In the genomic region with DNA sequence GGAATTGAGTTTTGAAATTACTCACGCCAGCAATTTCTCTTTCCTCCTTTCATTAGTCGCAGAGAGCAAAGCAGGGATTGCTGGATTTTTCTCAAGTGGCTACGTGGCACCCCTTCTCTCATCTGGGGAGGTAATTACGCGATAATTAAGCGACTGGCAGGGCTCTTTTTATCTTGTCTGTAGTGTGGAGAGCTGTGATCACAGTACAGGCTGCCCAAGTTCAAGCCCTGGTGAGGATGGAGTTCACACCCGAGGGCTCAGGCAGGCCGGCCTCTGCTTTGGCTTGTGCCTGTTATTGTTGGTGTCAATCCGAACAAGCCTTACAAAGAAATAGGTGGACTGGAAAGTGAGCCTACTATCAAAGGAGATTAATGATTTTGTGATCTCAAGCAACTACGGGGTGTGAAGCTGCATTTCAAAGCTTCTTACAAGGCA, we compare ENCODE assay signal across 9 mouse cellular contexts. TPM values are rescaled to one million over a fixed set of nuclear protein-coding genes. Genes with fewer than 3 reads are reported as not detected.
DNase-seq lines count a peak whose midpoint lies in the region; ATAC-seq and TF ChIP-seq lines count a peak whose summit lies in the region.
"Had no signal": no experiment of that assay in that cellular context is flagged by ENCODE, and none has a peak within 500 bp of the region (broad histone marks: within the 10 kb centered on the region; RNA-seq: fewer than 3 reads in every experiment).

No protein-coding gene starts in this region.

- H3K4me3 ChIP-seq in E14TG2a.4 (replicated peaks; ENCODE audit: low read length) = peak overlapping the region; percentile 76; the same call in 1 of the 2 replicates
- H3K4me3 ChIP-seq in heart, embryonic 13.5 days = peak overlapping the region; percentile 43
- H3K4me3 ChIP-seq in liver, postnatal 0 days (ENCODE audit: low read depth, low read length) = peak overlapping the region; percentile 46

- no peak for TF ChIP-seq CTCF in E14TG2a.4 (conservative IDR thresholded peaks at IDR 0.05; ENCODE audit: low read length)
- no peak for TF ChIP-seq CTCF in liver, postnatal 0 days (IDR thresholded peaks at IDR 0.05; ENCODE audit: low read depth)

- no peak overlapping the region for H3K9ac ChIP-seq in heart, embryonic 13.5 days
- H3K9ac ChIP-seq in liver, postnatal 0 days (replicated peaks) = no peak overlapping the region

- intact Hi-C loops in heart, postnatal 25 days (cut with DNase I) = no loop called here

- peak overlapping the region; percentile 64 for H3K4me2 ChIP-seq in heart, embryonic 13.5 days
- H3K4me2 ChIP-seq in liver, postnatal 0 days (ENCODE audit: low read depth, low read length) = peak overlapping the region; percentile 70

- 3% methylated on average over 10 of the region's 10 CpGs for WGBS in heart, embryonic 13.5 days
- WGBS in liver, postnatal 0 days (ENCODE audit: insufficient replicate concordance) = 4% methylated on average over 10 of the region's 10 CpGs

- H3K27me3 ChIP-seq in E14TG2a.4 (ENCODE audit: insufficient read depth, low read length) = peaks cover 90% of the 10 kb centered on the region
- peaks cover 92% of the 10 kb centered on the region for H3K27me3 ChIP-seq in heart, embryonic 13.5 days (replicated peaks)
- peaks cover 83% of the 10 kb centered on the region for H3K27me3 ChIP-seq in liver, postnatal 0 days (ENCODE audit: insufficient read depth, low read length)

- peaks cover 45% of the 10 kb centered on the region for H3K4me1 ChIP-seq in E14TG2a.4 (replicated peaks; ENCODE audit: low read depth, low read length)
- H3K4me1 ChIP-seq in heart, embryonic 13.5 days = peaks cover 25% of the 10 kb centered on the region
- peaks cover 5% of the 10 kb centered on the region for H3K4me1 ChIP-seq in liver, postnatal 0 days (ENCODE audit: insufficient read depth)

- no peak overlapping the region for H3K27ac ChIP-seq in heart, embryonic 13.5 days (replicated peaks)
- H3K27ac ChIP-seq in liver, postnatal 0 days (ENCODE audit: low read depth) = peak overlapping the region; percentile 91

- DNase-seq in heart, adult 11 months = peak; percentile 88
- DNase-seq in heart, postnatal 25 days (ENCODE audit: low spot score) = no peak
- no peak for DNase-seq in liver, postnatal 0 days
- no peak for DNase-seq in layer of hippocampus, adult 8-10 months (ENCODE audit: low spot score in 2 of 2)
- DNase-seq in adrenal gland, adult 8-10 months = no peak
- no peak for DNase-seq in spleen, adult 18-20 months

- no peak for TF ChIP-seq EP300 in liver, postnatal 0 days (IDR thresholded peaks at IDR 0.05; ENCODE audit: low read depth)

- H3K36me3 ChIP-seq in E14TG2a.4 (ENCODE audit: insufficient read depth, low read length) = no peaks in the 10 kb centered on the region
- H3K36me3 ChIP-seq in heart, embryonic 13.5 days = no peaks in the 10 kb centered on the region
- no peaks in the 10 kb centered on the region for H3K36me3 ChIP-seq in liver, postnatal 0 days (replicated peaks; ENCODE audit: insufficient read depth, low read length)

- ATAC-seq in heart, embryonic 13.5 days (ENCODE audit: extremely low read depth, insufficient number of reproducible peaks, low FRiP score, low TSS enrichment) = no peak
- ATAC-seq in liver, postnatal 0 days = peak; percentile 18; the same call in 1 of the 2 replicates

- H3K9me3 ChIP-seq in E14TG2a.4 (ENCODE audit: low read length) = no peaks in the 10 kb centered on the region
- no peaks in the 10 kb centered on the region for H3K9me3 ChIP-seq in heart, embryonic 13.5 days
- no peaks in the 10 kb centered on the region for H3K9me3 ChIP-seq in liver, postnatal 0 days (ENCODE audit: low read length)

RNA-seq across cellular contexts. Expression of a gene that starts 7.1 kb away (rescaled TPM):
- not detected for total RNA-seq in heart, postnatal 25 days (2021)
- 0.32 and 0.33 TPM in 2 replicates for polyA plus RNA-seq in heart, embryonic 13.5 days (2015; fragmentation: Nextera tagmentation; extraction: Ambion mirVana)
- polyA plus RNA-seq in liver, postnatal 0 days (2015; fragmentation: Nextera tagmentation; extraction: Ambion mirVana) = 1.5 and 2.3 TPM in 2 replicates
- total RNA-seq in layer of hippocampus, adult 8-10 months (2022) = not detected
- total RNA-seq in adrenal gland, adult 8-10 months (2022) = not detected
- total RNA-seq: gastrocnemius, adult 18-20 months had no signal

RNA-seq across cellular contexts. Expression of a gene that starts 24.3 kb away (rescaled TPM):
- under 1 TPM in 1 of 2 experiments, not detected in 1; 0.08 TPM for total RNA-seq in heart, postnatal 25 days (2021)
- 0.31 and 0.60 TPM in 2 replicates for polyA plus RNA-seq in heart, embryonic 13.5 days (2015; fragmentation: Nextera tagmentation; extraction: Ambion mirVana)
- 0.08 and 0.09 TPM in 2 replicates for polyA plus RNA-seq in liver, postnatal 0 days (2015; fragmentation: Nextera tagmentation; extraction: Ambion mirVana)
- total RNA-seq in layer of hippocampus, adult 8-10 months (2022) = under 1 TPM in 3 of 4 experiments, not detected in 1; 0.08 to 0.41 (median 0.25) TPM
- not detected for total RNA-seq in adrenal gland, adult 8-10 months (2022)
- total RNA-seq: gastrocnemius, adult 18-20 months had no signal
